Mouse (Mus musculus) forebrain, embryonic 15.5 days (tissue): ENCODE measurements around the gene Ogg1. TPM values are rescaled to one million over a fixed set of nuclear protein-coding genes. Genes with fewer than 3 reads are reported as not detected.

ENCODE experiments used
- ATAC-seq: fragments of 200-750 bp; cut with Nextera tagmentation; replicated peaks from 2 replicates; pipeline ENCODE4 v1.8.0; 2017; ENCODE audit warnings: mild to moderate bottlenecking, moderate TSS enrichment, moderate library complexity
- H3K27ac ChIP-seq: fragments of 300-500 bp; sonication (generic); replicated peaks from 2 replicates; pipeline ENCODE4 v1.5.1; 2015; ENCODE audit warnings: mild to moderate bottlenecking, inconsistent platforms
- H3K27me3 ChIP-seq: fragments of 300-500 bp; sonication (generic); 2 replicates; pipeline ENCODE4 v1.6.1; 2015; ENCODE audit warnings: inconsistent platforms
- H3K36me3 ChIP-seq: fragments of 300-500 bp; sonication (generic); 2 replicates; pipeline ENCODE4 v1.6.1; 2015; ENCODE audit warnings: mild to moderate bottlenecking, inconsistent platforms
- H3K4me1 ChIP-seq: fragments of 300-500 bp; sonication (generic); 2 replicates; pipeline ENCODE4 v1.6.1; 2015; ENCODE audit warnings: inconsistent platforms
- H3K4me2 ChIP-seq: fragments of 300-500 bp; sonication (generic); replicated peaks from 2 replicates; pipeline ENCODE4 v1.6.1; 2015; ENCODE audit warnings: mild to moderate bottlenecking, inconsistent platforms
- H3K4me3 ChIP-seq: fragments of 300-500 bp; sonication (generic); 2 replicates; pipeline ENCODE4 v1.5.1; 2015; ENCODE audit warnings: mild to moderate bottlenecking, inconsistent platforms
- H3K9ac ChIP-seq: fragments of 300-500 bp; sonication (generic); replicated peaks from 2 replicates; pipeline ENCODE4 v1.6.1; 2015; ENCODE audit warnings: mild to moderate bottlenecking, inconsistent platforms
- H3K9me3 ChIP-seq: fragments of 300-500 bp; sonication (generic); 2 replicates; pipeline ENCODE4 v1.6.1; 2016; ENCODE audit warnings: inconsistent platforms
- WGBS: fragments of 180-500 bp; shearing (Covaris S2); methylation state at CpG from one replicate; pipeline ENCODE4 v1.1.7; 2015; ENCODE audit warnings: mixed read lengths; 5-methylcytosine and 5-hydroxymethylcytosine counted together
- polyA plus RNA-seq: library from polyadenylated mRNA; unstranded; fragments of >200 nt; fragmentation: Nextera tagmentation; extraction: Ambion mirVana; gene quantifications from 2 replicates; pipeline ENCODE4 v1.2.1, GENCODE M21; 2015

The Ogg1 gene
- polyA plus RNA-seq, 1 experiment from 2014 or later = 11.8 TPM

- H3K27ac ChIP-seq = no peak overlapping the region
- no peaks in the 10 kb centered on the region for H3K9me3 ChIP-seq
- no peak overlapping the region for H3K4me2 ChIP-seq
- H3K4me3 ChIP-seq = no peak overlapping the region
- no peaks in the 10 kb centered on the region for H3K4me1 ChIP-seq
- H3K9ac ChIP-seq = no peak overlapping the region
- 86% methylated on average over 3 of the region's 3 CpGs for WGBS
- no peak for ATAC-seq
- H3K27me3 ChIP-seq = no peaks in the 10 kb centered on the region
- H3K36me3 ChIP-seq = no peaks in the 10 kb centered on the region
Observed at GRCm38 (mm10) chr6:113352820-113353219, 26.0 kb downstream of the Ogg1 start.

GRCm38 (mm10) chr6:113353696-113354095 lies 26.9 kb downstream of the Ogg1 start:
- no peak overlapping the region for H3K9ac ChIP-seq
- WGBS = 69% methylated on average over 3 of the region's 3 CpGs
- H3K27ac ChIP-seq = no peak overlapping the region
- no peak for ATAC-seq
- no peaks in the 10 kb centered on the region for H3K9me3 ChIP-seq
- no peaks in the 10 kb centered on the region for H3K4me1 ChIP-seq
- no peak overlapping the region for H3K4me3 ChIP-seq
- H3K36me3 ChIP-seq = no peaks in the 10 kb centered on the region
- no peaks in the 10 kb centered on the region for H3K27me3 ChIP-seq
- no peak overlapping the region for H3K4me2 ChIP-seq

GRCm38 (mm10) chr6:113361476-113361875 lies 34.7 kb downstream of the Ogg1 start:
- no peaks in the 10 kb centered on the region for H3K9me3 ChIP-seq
- no peak overlapping the region for H3K27ac ChIP-seq
- H3K4me1 ChIP-seq = no peaks in the 10 kb centered on the region
- H3K4me2 ChIP-seq = no peak overlapping the region
- no peak overlapping the region for H3K4me3 ChIP-seq
- no peaks in the 10 kb centered on the region for H3K27me3 ChIP-seq
- no peaks in the 10 kb centered on the region for H3K36me3 ChIP-seq
- H3K9ac ChIP-seq = no peak overlapping the region
- no peak for ATAC-seq
- WGBS = 77% methylated on average over 4 of the region's 4 CpGs

GRCm38 (mm10) chr6:113362241-113362640 lies 35.5 kb downstream of the Ogg1 start:
- no peak for ATAC-seq
- H3K36me3 ChIP-seq = peaks cover 7% of the 10 kb centered on the region; the same call in 1 of the 2 replicates
- WGBS = 90% methylated on average over 1 of the region's 1 CpGs
- no peaks in the 10 kb centered on the region for H3K4me1 ChIP-seq
- no peaks in the 10 kb centered on the region for H3K9me3 ChIP-seq
- H3K27me3 ChIP-seq = no peaks in the 10 kb centered on the region
- H3K4me2 ChIP-seq = no peak overlapping the region
- H3K9ac ChIP-seq = no peak overlapping the region
- H3K4me3 ChIP-seq = no peak overlapping the region
- H3K27ac ChIP-seq = no peak overlapping the region

- peaks cover 26% of the 10 kb centered on the region for H3K36me3 ChIP-seq
- no peak overlapping the region for H3K27ac ChIP-seq
- 72% methylated on average over 8 of the region's 8 CpGs for WGBS
- H3K27me3 ChIP-seq = no peaks in the 10 kb centered on the region
- no peak for ATAC-seq
- H3K9ac ChIP-seq = no peak overlapping the region
- H3K4me2 ChIP-seq = no peak overlapping the region
- H3K4me1 ChIP-seq = no peaks in the 10 kb centered on the region
- no peak overlapping the region for H3K4me3 ChIP-seq
- no peaks in the 10 kb centered on the region for H3K9me3 ChIP-seq
Observed at GRCm38 (mm10) chr6:113364518-113365135, 37.9 kb downstream of the Ogg1 start.

GRCm38 (mm10) chr6:113366639-113367038 lies 39.9 kb downstream of the Ogg1 start:
- H3K4me2 ChIP-seq = no peak overlapping the region
- no peak overlapping the region for H3K4me3 ChIP-seq
- 92% methylated on average over 6 of the region's 6 CpGs for WGBS
- H3K9ac ChIP-seq = no peak overlapping the region
- H3K36me3 ChIP-seq = peaks cover 46% of the 10 kb centered on the region
- H3K27me3 ChIP-seq = no peaks in the 10 kb centered on the region
- ATAC-seq = no peak
- H3K4me1 ChIP-seq = no peaks in the 10 kb centered on the region
- no peaks in the 10 kb centered on the region for H3K9me3 ChIP-seq
- no peak overlapping the region for H3K27ac ChIP-seq

GRCm38 (mm10) chr6:113367574-113367973 lies 40.8 kb downstream of the Ogg1 start:
- Histone ChIP-seq H3K36me3 (peaks cover 55% of the 10 kb centered on the region), H3K27me3 (no peaks in the 10 kb centered on the region)
- WGBS = 93% methylated on average over 1 of the region's 1 CpGs

GRCm38 (mm10) chr6:113368124-113368523 lies 41.4 kb downstream of the Ogg1 start:
- H3K4me1 ChIP-seq = no peaks in the 10 kb centered on the region
- ATAC-seq = no peak
- H3K4me2 ChIP-seq = no peak overlapping the region
- H3K27ac ChIP-seq = no peak overlapping the region
- H3K4me3 ChIP-seq = no peak overlapping the region
- H3K36me3 ChIP-seq = peaks cover 61% of the 10 kb centered on the region
- no peaks in the 10 kb centered on the region for H3K27me3 ChIP-seq
- H3K9me3 ChIP-seq = no peaks in the 10 kb centered on the region
- H3K9ac ChIP-seq = no peak overlapping the region
- 88% methylated on average over 7 of the region's 7 CpGs for WGBS

More at GRCm38 (mm10) chr6:113367574-113367973, 40.8 kb downstream of the Ogg1 start:
- no peak for ATAC-seq
- H3K9ac ChIP-seq = no peak overlapping the region
- H3K27ac ChIP-seq = no peak overlapping the region
- H3K9me3 ChIP-seq = no peaks in the 10 kb centered on the region
- H3K4me2 ChIP-seq = no peak overlapping the region
- no peaks in the 10 kb centered on the region for H3K4me1 ChIP-seq
- no peak overlapping the region for H3K4me3 ChIP-seq

GRCm38 (mm10) chr6:113368577-113368976 lies 41.8 kb downstream of the Ogg1 start:
- no peak overlapping the region for H3K27ac ChIP-seq
- no peak for ATAC-seq
- no peak overlapping the region for H3K4me3 ChIP-seq
- H3K9ac ChIP-seq = no peak overlapping the region
- no peak overlapping the region for H3K4me2 ChIP-seq
- H3K27me3 ChIP-seq = no peaks in the 10 kb centered on the region
- no peaks in the 10 kb centered on the region for H3K9me3 ChIP-seq
- 70% methylated on average over 5 of the region's 5 CpGs for WGBS
- H3K36me3 ChIP-seq = peaks cover 65% of the 10 kb centered on the region
- no peaks in the 10 kb centered on the region for H3K4me1 ChIP-seq

GRCm38 (mm10) chr6:113370194-113370929 lies 43.6 kb downstream of the Ogg1 start:
- peaks cover 83% of the 10 kb centered on the region for H3K36me3 ChIP-seq
- no peak overlapping the region for H3K27ac ChIP-seq
- H3K9ac ChIP-seq = no peak overlapping the region
- H3K27me3 ChIP-seq = no peaks in the 10 kb centered on the region
- no peak overlapping the region for H3K4me2 ChIP-seq
- ATAC-seq = no peak
- no peaks in the 10 kb centered on the region for H3K4me1 ChIP-seq
- H3K4me3 ChIP-seq = no peak overlapping the region
- WGBS = 93% methylated on average over 20 of the region's 20 CpGs
- no peaks in the 10 kb centered on the region for H3K9me3 ChIP-seq

- no peak overlapping the region for H3K4me3 ChIP-seq
- no peaks in the 10 kb centered on the region for H3K9me3 ChIP-seq
- no peak overlapping the region for H3K9ac ChIP-seq
- H3K4me2 ChIP-seq = no peak overlapping the region
- peaks cover 14% of the 10 kb centered on the region for H3K4me1 ChIP-seq
- ATAC-seq = no peak
- H3K27ac ChIP-seq = no peak overlapping the region
- H3K27me3 ChIP-seq = no peaks in the 10 kb centered on the region
- WGBS = 96% methylated on average over 4 of the region's 4 CpGs
- peaks cover 72% of the 10 kb centered on the region for H3K36me3 ChIP-seq
Observed at GRCm38 (mm10) chr6:113373491-113373890, 46.7 kb downstream of the Ogg1 start.

GRCm38 (mm10) chr6:113377172-113377495 lies 50.4 kb downstream of the Ogg1 start:
- Histone ChIP-seq H3K4me3 (peak overlapping the region; percentile 92), H3K27ac (peak overlapping the region; percentile 93), H3K9me3 (no peaks in the 10 kb centered on the region), H3K4me2 (peak overlapping the region; percentile 92), H3K27me3 (no peaks in the 10 kb centered on the region), H3K9ac (peak overlapping the region; percentile 91), H3K36me3 (peaks cover 54% of the 10 kb centered on the region), H3K4me1 (peaks cover 28% of the 10 kb centered on the region)
- no peak for ATAC-seq
- WGBS = 9% methylated on average over 7 of the region's 7 CpGs
